Mouse (Mus musculus) heart, postnatal 0 days (tissue): ENCODE measurements around the gene Col4a2. TPM values are rescaled to one million over a fixed set of nuclear protein-coding genes. Genes with fewer than 3 reads are reported as not detected.

Source experiments
- ATAC-seq: fragments of 200-750 bp; cut with Nextera tagmentation; 2 replicates; pipeline ENCODE4 v1.8.0; 2017; ENCODE audit warnings: low read depth, moderate number of reproducible peaks, moderate library complexity; ENCODE audit not compliant: insufficient read depth
- DNase-seq: peaks from one replicate; pipeline ENCODE4 v3.0.0-alpha.2; 2016; ENCODE audit warnings: low spot score
- H3K27ac ChIP-seq: fragments of 300-500 bp; sonication (generic); 2 replicates; pipeline ENCODE4 v1.5.1; 2014; ENCODE audit warnings: low read depth, mild to moderate bottlenecking
- H3K27me3 ChIP-seq: fragments of 300-500 bp; sonication (generic); 2 replicates; pipeline ENCODE4 v1.6.1; 2014; ENCODE audit warnings: low read length, mixed read lengths; ENCODE audit not compliant: control insufficient read depth, insufficient read depth
- H3K36me3 ChIP-seq: fragments of 300-500 bp; sonication (generic); replicated peaks from 2 replicates; pipeline ENCODE4 v1.6.1; 2014; ENCODE audit warnings: low read length, mixed read lengths; ENCODE audit not compliant: control insufficient read depth, insufficient read depth
- H3K4me1 ChIP-seq: fragments of 300-500 bp; sonication (generic); 2 replicates; pipeline ENCODE4 v1.6.1; 2014; ENCODE audit warnings: antibody characterized with exemption; ENCODE audit not compliant: control insufficient read depth, insufficient read depth
- H3K4me2 ChIP-seq: fragments of 300-500 bp; sonication (generic); 2 replicates; pipeline ENCODE4 v1.6.1; 2014; ENCODE audit warnings: low read depth, mild to moderate bottlenecking, low read length, moderate library complexity
- H3K4me3 ChIP-seq: fragments of 300-500 bp; sonication (generic); 2 replicates; pipeline ENCODE4 v1.5.1; 2014; ENCODE audit warnings: low read depth, low read length
- H3K9ac ChIP-seq: fragments of 300-500 bp; sonication (generic); replicated peaks from 2 replicates; pipeline ENCODE4 v1.6.1; 2014; ENCODE audit warnings: low read depth, low read length, mixed read lengths
- H3K9me3 ChIP-seq: fragments of 300-500 bp; sonication (generic); replicated peaks from 2 replicates; pipeline ENCODE4 v1.6.1; 2016; ENCODE audit warnings: low read length; ENCODE audit not compliant: control insufficient read depth
- CTCF ChIP-seq: IDR thresholded peaks from 2 replicates; pipeline ENCODE4 v1.5.1; 2016; ENCODE audit warnings: antibody characterized with exemption, control low read depth, low read depth
- EP300 ChIP-seq: IDR thresholded peaks from 2 replicates; pipeline ENCODE4 v1.6.1; 2016; ENCODE audit warnings: antibody characterized with exemption, low read depth
- WGBS: fragments of 180-500 bp; shearing (Covaris S2); extraction: QIAGEN DNeasy Blood & Tissue Kit; methylation state at CpG from one replicate; pipeline ENCODE4 v1.1.7; 2014; 5-methylcytosine and 5-hydroxymethylcytosine counted together
- polyA plus RNA-seq: library from polyadenylated mRNA; unstranded; fragments of >200 nt; fragmentation: Nextera tagmentation; extraction: Ambion mirVana; gene quantifications from 2 replicates; pipeline ENCODE4 v1.2.1, GENCODE M21; 2015
- total RNA-seq: library from RNA; depleted of rRNA; stranded (reverse); fragments of >200 nt; gene quantifications from 2 replicates; pipeline ENCODE4 v1.2.3, GENCODE M21; 2014; ENCODE audit warnings: low replicate concordance

The Col4a2 gene
- total and polyA plus RNA-seq, 2 experiments from 2014 or later = 98.5 to 315 TPM

GRCm38 (mm10) chr8:11341111-11341566 is 28.5 kb downstream of the Col4a2 start:
- H3K4me3 ChIP-seq = no peak overlapping the region
- TF ChIP-seq CTCF = no peak
- TF ChIP-seq EP300 = no peak
- 46% methylated on average over 3 of the region's 3 CpGs for WGBS
- peaks cover 5% of the 10 kb centered on the region; the same call in 1 of the 2 replicates for H3K36me3 ChIP-seq
- H3K4me1 ChIP-seq = peaks cover 67% of the 10 kb centered on the region
- ATAC-seq = no peak
- H3K27ac ChIP-seq = peak overlapping the region; percentile 47
- no peak for DNase-seq
- H3K9me3 ChIP-seq = no peaks in the 10 kb centered on the region
- no peak overlapping the region for H3K4me2 ChIP-seq
- no peak overlapping the region for H3K9ac ChIP-seq
- H3K27me3 ChIP-seq = no peaks in the 10 kb centered on the region

- WGBS = 57% methylated on average over 9 of the region's 9 CpGs
- H3K4me1 ChIP-seq = peaks cover 78% of the 10 kb centered on the region
Observed at GRCm38 (mm10) chr8:11344459-11344858, 31.9 kb downstream of the Col4a2 start.

GRCm38 (mm10) chr8:11346225-11346624 is 33.6 kb downstream of the Col4a2 start:
- no peak for ATAC-seq
- 79% methylated on average over 10 of the region's 10 CpGs for WGBS
- Histone ChIP-seq H3K9me3 (no peaks in the 10 kb centered on the region), H3K4me1 (peaks cover 74% of the 10 kb centered on the region), H3K4me3 (no peak overlapping the region), H3K27ac (no peak overlapping the region), H3K4me2 (no peak overlapping the region), H3K9ac (no peak overlapping the region), H3K36me3 (no peaks in the 10 kb centered on the region), H3K27me3 (no peaks in the 10 kb centered on the region)
- DNase-seq = no peak
- TF ChIP-seq EP300 (no peak), CTCF (no peak)

More at GRCm38 (mm10) chr8:11344459-11344858, 31.9 kb downstream of the Col4a2 start:
- DNase-seq (no peak), ATAC-seq (no peak)
- no peak overlapping the region for H3K4me3 ChIP-seq
- no peaks in the 10 kb centered on the region for H3K36me3 ChIP-seq
- TF ChIP-seq EP300 = no peak
- no peak for TF ChIP-seq CTCF
- no peak overlapping the region for H3K4me2 ChIP-seq
- H3K9ac ChIP-seq = no peak overlapping the region
- H3K27me3 ChIP-seq = no peaks in the 10 kb centered on the region
- no peaks in the 10 kb centered on the region for H3K9me3 ChIP-seq
- peak overlapping the region; percentile 16; the same call in 1 of the 2 replicates for H3K27ac ChIP-seq

- H3K27ac ChIP-seq = peak overlapping the region; percentile 67
- TF ChIP-seq CTCF (no peak), EP300 (no peak)
- 62% methylated on average over 9 of the region's 9 CpGs for WGBS
- DNase-seq (no peak), ATAC-seq (no peak)
- H3K27me3 ChIP-seq = no peaks in the 10 kb centered on the region
- H3K9ac ChIP-seq = no peak overlapping the region
- no peaks in the 10 kb centered on the region for H3K9me3 ChIP-seq
- no peak overlapping the region for H3K4me2 ChIP-seq
- 0 out of 2 replicates have a peak, but pooled peaks cover under 1% of the 10 kb centered on the region for H3K36me3 ChIP-seq
- no peak overlapping the region for H3K4me3 ChIP-seq
- H3K4me1 ChIP-seq = peaks cover 68% of the 10 kb centered on the region
Observed at GRCm38 (mm10) chr8:11347699-11348098, 35.1 kb downstream of the Col4a2 start.

GRCm38 (mm10) chr8:11348622-11349021 is 36.0 kb downstream of the Col4a2 start:
- TF ChIP-seq CTCF = no peak
- TF ChIP-seq EP300 = no peak
- Histone ChIP-seq H3K9ac (no peak overlapping the region), H3K36me3 (peaks cover 5% of the 10 kb centered on the region; the same call in 1 of the 2 replicates), H3K4me3 (no peak overlapping the region), H3K4me1 (peaks cover 59% of the 10 kb centered on the region), H3K9me3 (no peaks in the 10 kb centered on the region), H3K27ac (peak overlapping the region; percentile 67), H3K27me3 (no peaks in the 10 kb centered on the region), H3K4me2 (peak overlapping the region; percentile 10)
- DNase-seq = peak; percentile 41
- peak; percentile 56 for ATAC-seq
- WGBS = 9% methylated on average over 11 of the region's 11 CpGs

- H3K4me1 ChIP-seq = peaks cover 45% of the 10 kb centered on the region
- H3K9me3 ChIP-seq = no peaks in the 10 kb centered on the region
- 77% methylated on average over 6 of the region's 6 CpGs for WGBS
- no peak overlapping the region for H3K4me3 ChIP-seq
- TF ChIP-seq EP300 (no peak), CTCF (no peak)
- peaks cover 28% of the 10 kb centered on the region for H3K36me3 ChIP-seq
- H3K4me2 ChIP-seq = no peak overlapping the region
- H3K9ac ChIP-seq = no peak overlapping the region
- no peaks in the 10 kb centered on the region for H3K27me3 ChIP-seq
- ATAC-seq (no peak), DNase-seq (no peak)
- H3K27ac ChIP-seq = no peak overlapping the region
Observed at GRCm38 (mm10) chr8:11351355-11351754, 38.8 kb downstream of the Col4a2 start.
